Mouse (Mus musculus): Measurements from ENCODE around the gene Dnase1l3. TPM values are rescaled to one million over a fixed set of nuclear protein-coding genes. Genes with fewer than 3 reads are reported as not detected.

The Dnase1l3 gene
- polyA plus RNA-seq, 1 experiment from 2014 or later = 3.7 TPM

- TF ChIP-seq EP300 (optimal IDR thresholded peaks at IDR 0.05) (no peak), CTCF (IDR thresholded peaks at IDR 0.05; ENCODE audit: low read depth) (no peak)
- H3K4me2 ChIP-seq (replicated peaks; ENCODE audit: low read depth) = no peak overlapping the region
- WGBS = 90% methylated on average over 5 of the region's 5 CpGs
- ATAC-seq (ENCODE audit: low FRiP score, low TSS enrichment) = no peak
- H3K36me3 ChIP-seq (ENCODE audit: control insufficient read depth, insufficient read depth, low read length) = peaks cover 23% of the 10 kb centered on the region
- H3K4me1 ChIP-seq (replicated peaks; ENCODE audit: control insufficient read depth, insufficient read depth) = no peaks in the 10 kb centered on the region
- DNase-seq (ENCODE audit: low spot score) = no peak
- H3K27ac ChIP-seq (replicated peaks) = no peak overlapping the region
- H3K9me3 ChIP-seq (ENCODE audit: control insufficient read depth, low read length) = no peaks in the 10 kb centered on the region
- no peak overlapping the region for H3K9ac ChIP-seq (ENCODE audit: low read length)
- H3K4me3 ChIP-seq (ENCODE audit: low read depth, low read length) = no peak overlapping the region
- H3K27me3 ChIP-seq (ENCODE audit: control insufficient read depth, insufficient read depth, low read length) = no peaks in the 10 kb centered on the region
Measured at GRCm38 (mm10) chr14:7921459-7921858, 72.9 kb downstream of the Dnase1l3 start.

- 31% methylated on average over 4 of the region's 4 CpGs for WGBS
- peak; percentile 31; the same call in 1 of the 2 replicates for ATAC-seq (ENCODE audit: low FRiP score, low TSS enrichment)
Measured at GRCm38 (mm10) chr14:7919921-7920320, 74.5 kb downstream of the Dnase1l3 start.

GRCm38 (mm10) chr14:7919309-7919708, 75.1 kb downstream of the Dnase1l3 start:
- WGBS = 73% methylated on average over 5 of the region's 5 CpGs
- Histone ChIP-seq H3K4me3 (ENCODE audit: low read depth, low read length) (no peak overlapping the region), H3K4me2 (replicated peaks; ENCODE audit: low read depth) (no peak overlapping the region), H3K4me1 (replicated peaks; ENCODE audit: control insufficient read depth, insufficient read depth) (no peaks in the 10 kb centered on the region), H3K9ac (ENCODE audit: low read length) (no peak overlapping the region), H3K9me3 (ENCODE audit: control insufficient read depth, low read length) (no peaks in the 10 kb centered on the region), H3K27ac (replicated peaks) (no peak overlapping the region; the same call in 1 of the 2 replicates), H3K36me3 (ENCODE audit: control insufficient read depth, insufficient read depth, low read length) (peaks cover 28% of the 10 kb centered on the region), H3K27me3 (ENCODE audit: control insufficient read depth, insufficient read depth, low read length) (no peaks in the 10 kb centered on the region)
- TF ChIP-seq CTCF (IDR thresholded peaks at IDR 0.05; ENCODE audit: low read depth) (no peak), EP300 (optimal IDR thresholded peaks at IDR 0.05) (no peak)
- no peak for ATAC-seq (ENCODE audit: low FRiP score, low TSS enrichment)
- no peak for DNase-seq (ENCODE audit: low spot score)

More at GRCm38 (mm10) chr14:7919921-7920320, 74.5 kb downstream of the Dnase1l3 start:
- Histone ChIP-seq H3K9ac (ENCODE audit: low read length) (no peak overlapping the region), H3K4me1 (replicated peaks; ENCODE audit: control insufficient read depth, insufficient read depth) (no peaks in the 10 kb centered on the region), H3K4me2 (replicated peaks; ENCODE audit: low read depth) (no peak overlapping the region), H3K27ac (replicated peaks) (no peak overlapping the region; the same call in 1 of the 2 replicates), H3K9me3 (ENCODE audit: control insufficient read depth, low read length) (no peaks in the 10 kb centered on the region), H3K27me3 (ENCODE audit: control insufficient read depth, insufficient read depth, low read length) (no peaks in the 10 kb centered on the region), H3K4me3 (ENCODE audit: low read depth, low read length) (no peak overlapping the region), H3K36me3 (ENCODE audit: control insufficient read depth, insufficient read depth, low read length) (peaks cover 25% of the 10 kb centered on the region)
- no peak for TF ChIP-seq CTCF (IDR thresholded peaks at IDR 0.05; ENCODE audit: low read depth)
- TF ChIP-seq EP300 (optimal IDR thresholded peaks at IDR 0.05) = peak; percentile 54
- DNase-seq (ENCODE audit: low spot score) = no peak

- TF ChIP-seq EP300 (optimal IDR thresholded peaks at IDR 0.05) (no peak), CTCF (IDR thresholded peaks at IDR 0.05; ENCODE audit: low read depth) (no peak)
- no peak overlapping the region for H3K4me2 ChIP-seq (replicated peaks; ENCODE audit: low read depth)
- ATAC-seq (ENCODE audit: low FRiP score, low TSS enrichment) (no peak), DNase-seq (ENCODE audit: low spot score) (no peak)
- no peaks in the 10 kb centered on the region for H3K27me3 ChIP-seq (ENCODE audit: control insufficient read depth, insufficient read depth, low read length)
- H3K4me1 ChIP-seq (replicated peaks; ENCODE audit: control insufficient read depth, insufficient read depth) = no peaks in the 10 kb centered on the region
- no peak overlapping the region for H3K9ac ChIP-seq (ENCODE audit: low read length)
- no peaks in the 10 kb centered on the region for H3K9me3 ChIP-seq (ENCODE audit: control insufficient read depth, low read length)
- peaks cover 24% of the 10 kb centered on the region for H3K36me3 ChIP-seq (ENCODE audit: control insufficient read depth, insufficient read depth, low read length)
- no peak overlapping the region for H3K27ac ChIP-seq (replicated peaks)
- WGBS = 75% methylated on average over 6 of the region's 6 CpGs
- no peak overlapping the region for H3K4me3 ChIP-seq (ENCODE audit: low read depth, low read length)
Measured at GRCm38 (mm10) chr14:7918150-7918991, 76.0 kb downstream of the Dnase1l3 start.

Other genes starting within 250 kb of the Dnase1l3 start
- not detected in 2 replicates for gene Gm26661, start 203.0 kb downstream of the Dnase1l3 start, polyA plus RNA-seq (2015; fragmentation: Nextera tagmentation; extraction: Ambion mirVana)
- 8.3 and 8.8 TPM in 2 replicates for gene Flnb, start 176.6 kb downstream of the Dnase1l3 start, polyA plus RNA-seq (2015; fragmentation: Nextera tagmentation; extraction: Ambion mirVana)
- not detected in 2 replicates for gene Gm45521, start 37.3 kb downstream of the Dnase1l3 start, polyA plus RNA-seq (2015; fragmentation: Nextera tagmentation; extraction: Ambion mirVana)
- 90.2 and 91.7 TPM in 2 replicates for gene Abhd6, start 8.3 kb upstream of the Dnase1l3 start, polyA plus RNA-seq (2015; fragmentation: Nextera tagmentation; extraction: Ambion mirVana)
- 32.6 and 35.0 TPM in 2 replicates for gene Rpp14, start 85.8 kb upstream of the Dnase1l3 start, polyA plus RNA-seq (2015; fragmentation: Nextera tagmentation; extraction: Ambion mirVana)
- gene Pxk, start 103.6 kb upstream of the Dnase1l3 start, polyA plus RNA-seq (2015; fragmentation: Nextera tagmentation; extraction: Ambion mirVana) = 29.4 TPM in 2 replicates
- 142 and 144 TPM in 2 replicates for gene Pdhb, start 178.5 kb upstream of the Dnase1l3 start, polyA plus RNA-seq (2015; fragmentation: Nextera tagmentation; extraction: Ambion mirVana)
- gene Kctd6, start 219.6 kb upstream of the Dnase1l3 start, polyA plus RNA-seq (2015; fragmentation: Nextera tagmentation; extraction: Ambion mirVana) = 12.9 and 13.8 TPM in 2 replicates

All from stomach, postnatal 0 days (tissue).